Mouse (Mus musculus): ENCODE data around the gene Sema3b. TPM values are rescaled to one million over a fixed set of nuclear protein-coding genes. Genes with fewer than 3 reads are reported as not detected.

Sema3b gene
- total RNA-seq, 2 experiments from 2014 or later = 15.0 to 17.8 TPM

DNA sequence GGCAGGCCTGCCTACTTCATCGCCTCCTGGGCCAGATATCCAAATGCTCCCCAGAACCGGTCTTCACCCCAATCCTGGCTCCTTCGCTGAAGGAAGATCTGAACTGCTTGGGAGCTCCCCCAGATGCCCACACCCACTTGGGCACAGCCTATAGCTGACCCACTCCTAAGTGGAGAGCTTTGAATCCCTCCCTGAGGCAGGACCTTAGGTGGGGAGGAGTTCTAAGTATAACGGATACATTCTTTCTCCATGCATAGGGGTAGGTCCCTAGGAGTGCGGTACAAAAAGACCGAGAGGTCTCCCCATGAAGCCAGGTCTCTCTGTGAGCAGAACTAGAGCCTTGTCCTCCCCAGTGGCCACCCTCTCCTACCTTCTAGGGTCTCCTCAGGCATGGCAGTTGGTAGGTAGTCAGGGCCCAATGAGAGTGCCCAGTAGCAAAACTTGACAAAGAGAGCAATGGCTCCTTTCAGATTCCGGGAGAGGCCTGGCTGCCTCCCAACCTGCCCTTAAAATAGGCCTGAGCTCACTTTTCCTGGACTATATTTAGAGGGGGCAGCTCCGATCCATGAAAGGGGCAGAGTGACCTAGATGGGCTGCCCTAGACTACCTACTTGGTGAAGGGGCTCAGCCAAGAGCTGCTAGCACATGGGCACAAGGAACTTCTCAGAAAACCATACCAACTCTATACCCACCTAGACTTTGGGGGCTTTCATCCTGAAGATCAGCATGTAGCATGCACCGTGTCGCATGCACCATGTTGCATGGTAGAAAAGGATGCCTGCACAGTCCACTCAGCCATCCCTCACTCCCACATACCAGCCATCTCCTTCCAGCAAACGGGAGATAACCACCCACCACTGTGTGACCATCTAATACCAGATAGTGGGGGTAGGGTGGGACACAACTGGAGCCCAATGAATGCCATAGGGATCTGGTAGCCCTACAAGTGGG lies 12.1 kb downstream of the Sema3b start:
- intact Hi-C loops (cut with DNase I) = no loop called here
- DNase-seq (ENCODE audit: low spot score) = peak; percentile 59

DNA sequence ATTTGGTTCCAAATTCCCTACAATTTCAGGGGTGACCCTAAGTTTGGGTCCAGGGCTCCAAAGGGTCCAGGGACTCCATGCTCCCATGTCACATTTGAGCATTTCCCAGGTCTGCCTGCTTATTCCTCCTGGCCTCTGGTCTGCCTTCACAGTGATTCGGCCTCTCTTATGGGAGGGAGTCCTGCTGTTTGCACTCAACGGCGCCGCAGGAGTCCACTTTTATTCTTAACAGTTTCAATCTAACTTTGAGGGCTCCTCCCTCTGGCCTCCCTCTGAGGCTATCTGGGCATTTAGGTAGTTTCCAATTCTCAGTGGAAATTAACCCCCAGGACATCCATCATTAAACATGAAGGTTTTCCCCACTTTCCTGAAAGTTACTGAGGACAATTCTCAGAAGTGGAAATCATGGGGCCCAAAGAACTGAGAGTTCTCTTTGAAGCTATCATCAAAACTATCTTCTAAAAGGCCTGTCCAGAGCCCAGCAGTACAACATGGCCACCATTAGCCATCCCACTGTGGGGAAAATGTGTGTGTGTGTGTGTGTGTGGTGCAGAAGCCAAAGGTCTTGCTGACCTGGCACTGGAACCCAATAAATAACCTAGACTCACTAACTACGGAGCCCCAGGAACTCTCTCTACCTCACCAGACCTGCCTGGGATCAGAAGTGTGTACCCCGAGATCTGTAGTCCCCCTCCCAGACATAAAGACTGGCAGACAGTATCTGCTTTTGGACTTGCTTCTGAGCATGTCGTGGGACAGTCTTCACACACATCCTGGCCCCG lies 14.6 kb downstream of the Sema3b start:
- intact Hi-C loops (cut with DNase I) = no loop called here

DNA sequence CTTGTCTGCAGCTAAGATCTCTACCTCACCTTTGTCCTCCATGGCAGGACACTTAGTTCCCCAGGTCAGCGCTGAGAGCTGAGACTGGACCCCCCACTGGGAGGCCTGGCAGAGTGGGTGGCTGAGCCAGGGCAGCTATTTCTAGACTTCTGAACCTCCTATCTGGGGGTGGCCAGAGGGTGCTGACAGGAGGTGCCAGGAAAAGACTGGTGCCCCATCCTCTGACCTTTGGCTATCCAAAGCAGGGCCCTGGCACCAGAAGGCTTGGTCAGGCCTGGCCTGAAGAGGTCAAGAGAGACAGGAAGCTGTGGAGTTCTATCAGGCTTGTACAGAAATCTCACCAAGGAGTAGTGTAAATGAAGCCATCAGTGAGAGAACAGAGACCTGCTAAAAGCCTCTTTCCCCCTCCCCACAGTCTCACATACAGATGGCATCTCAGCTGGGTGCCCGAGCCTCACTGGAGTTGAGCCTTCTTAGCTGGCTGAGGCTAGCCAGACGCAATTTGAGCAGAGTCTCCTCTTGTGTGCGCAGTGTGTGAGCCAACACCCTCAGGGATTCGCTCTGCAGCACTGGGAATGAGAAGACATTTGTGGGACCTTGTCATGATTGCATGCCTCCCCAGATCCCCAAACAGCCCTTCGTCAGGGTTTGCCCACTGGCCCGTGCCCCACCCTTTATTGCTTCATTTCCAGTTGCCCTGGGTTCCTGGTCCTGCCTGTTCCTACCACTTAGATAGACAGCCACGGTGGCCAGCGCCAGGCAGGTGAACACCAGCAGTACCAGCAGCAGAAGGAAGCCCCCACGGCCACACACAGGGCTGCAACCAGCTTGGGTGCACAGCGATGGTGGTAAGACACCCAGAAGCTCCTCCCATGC lies 15.7 kb downstream of the Sema3b start:
- intact Hi-C loops (cut with DNase I) = no loop called here
- DNase-seq (ENCODE audit: low spot score) = no peak

More for the DNA sequence above, 14.6 kb downstream of the Sema3b start:
- DNase-seq (ENCODE audit: low spot score) = no peak

DNA sequence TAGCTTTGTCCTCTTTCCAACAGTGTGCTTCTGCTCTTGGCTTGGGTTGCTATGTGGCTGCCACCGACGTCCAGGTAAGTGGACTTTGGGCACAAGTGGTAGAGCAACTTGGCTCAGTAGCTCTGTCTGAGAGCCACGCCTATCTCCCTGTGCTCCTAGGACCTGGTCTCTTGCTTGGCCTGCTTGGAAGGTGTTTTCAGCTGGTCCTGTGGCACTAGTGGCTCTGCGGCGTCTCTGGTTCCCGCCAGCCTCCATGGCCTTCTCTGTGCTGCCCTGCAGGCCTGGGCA lies 18.3 kb downstream of the Sema3b start:
- intact Hi-C loops (cut with DNase I) = no loop called here
- no peak for DNase-seq (ENCODE audit: low spot score)

DNA sequence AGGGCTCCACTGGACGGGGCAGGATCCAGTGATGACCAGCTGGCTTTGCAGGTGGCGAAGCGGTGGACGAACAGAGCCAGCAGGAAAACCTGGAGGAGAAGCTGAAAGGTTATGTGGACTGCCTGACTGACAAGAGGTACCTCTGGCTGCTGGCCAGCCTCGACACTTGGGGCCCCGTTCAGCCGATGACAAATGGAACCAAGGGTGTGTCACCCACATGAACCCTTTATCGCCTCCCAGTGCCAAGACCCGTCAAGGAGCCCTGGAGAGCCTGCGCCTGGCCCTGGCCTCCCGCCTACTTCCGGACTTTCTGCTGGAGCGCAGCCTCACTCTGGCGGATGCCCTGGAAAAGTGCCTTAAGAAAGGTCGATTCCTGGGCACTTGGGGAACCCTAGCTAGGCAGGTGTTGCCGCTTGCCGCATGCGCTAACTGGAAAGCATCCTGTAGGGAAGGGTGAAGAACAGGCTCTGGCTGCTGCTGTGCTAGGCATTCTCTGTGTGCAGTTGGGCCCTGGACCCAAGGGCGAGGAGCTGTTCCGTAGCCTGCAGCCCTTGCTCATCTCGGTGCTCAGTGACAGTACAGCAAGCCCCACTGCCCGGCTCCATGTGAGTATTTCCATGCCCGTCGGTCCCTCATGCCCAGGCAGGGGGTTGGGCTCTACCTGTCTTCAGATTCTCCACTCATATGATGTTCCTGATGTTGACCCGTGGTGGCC lies 18.8 kb downstream of the Sema3b start:
- intact Hi-C loops (cut with DNase I) = no loop called here
- DNase-seq (ENCODE audit: low spot score) = no peak

DNA sequence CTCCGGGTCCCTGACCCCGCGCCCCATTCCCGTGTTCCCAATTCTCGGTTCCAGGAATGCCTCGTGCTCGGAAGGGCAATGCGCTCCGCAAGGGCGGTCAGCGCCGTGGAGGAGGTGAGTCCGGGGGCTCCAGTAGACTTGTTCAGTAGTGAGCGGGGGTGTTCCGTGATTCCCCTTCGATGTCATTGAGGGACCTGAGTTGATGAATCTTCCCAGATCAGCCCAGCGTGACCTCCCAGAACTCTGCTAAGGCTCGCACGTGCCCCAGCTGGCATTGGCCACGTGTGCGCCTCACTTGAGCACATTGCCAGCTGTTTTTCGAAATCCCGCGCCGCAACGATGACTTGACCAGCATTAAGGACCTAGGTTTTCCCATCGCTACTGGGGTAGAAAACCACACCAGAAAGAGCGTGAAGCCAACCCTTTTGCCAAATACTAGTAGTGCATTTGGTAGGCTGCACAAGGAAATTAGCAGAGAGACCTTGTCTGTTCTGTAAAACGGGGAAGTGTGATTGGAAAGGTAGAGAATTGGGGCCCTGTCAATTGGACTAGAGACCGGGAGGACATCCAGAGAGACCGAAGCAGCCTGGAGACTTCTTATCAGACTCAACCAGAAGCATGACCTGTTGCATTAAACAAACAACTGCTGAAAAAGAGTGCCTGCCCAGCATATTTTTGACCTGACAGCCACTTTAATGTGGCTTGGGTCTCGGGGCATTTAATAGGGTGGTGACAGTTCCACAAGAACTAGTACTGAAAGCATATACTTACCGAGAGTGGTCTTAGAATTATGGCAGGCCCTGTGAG lies 21.0 kb downstream of the Sema3b start:
- DNase-seq (ENCODE audit: low spot score) = no peak
- intact Hi-C loops (cut with DNase I) = no loop called here

DNA sequence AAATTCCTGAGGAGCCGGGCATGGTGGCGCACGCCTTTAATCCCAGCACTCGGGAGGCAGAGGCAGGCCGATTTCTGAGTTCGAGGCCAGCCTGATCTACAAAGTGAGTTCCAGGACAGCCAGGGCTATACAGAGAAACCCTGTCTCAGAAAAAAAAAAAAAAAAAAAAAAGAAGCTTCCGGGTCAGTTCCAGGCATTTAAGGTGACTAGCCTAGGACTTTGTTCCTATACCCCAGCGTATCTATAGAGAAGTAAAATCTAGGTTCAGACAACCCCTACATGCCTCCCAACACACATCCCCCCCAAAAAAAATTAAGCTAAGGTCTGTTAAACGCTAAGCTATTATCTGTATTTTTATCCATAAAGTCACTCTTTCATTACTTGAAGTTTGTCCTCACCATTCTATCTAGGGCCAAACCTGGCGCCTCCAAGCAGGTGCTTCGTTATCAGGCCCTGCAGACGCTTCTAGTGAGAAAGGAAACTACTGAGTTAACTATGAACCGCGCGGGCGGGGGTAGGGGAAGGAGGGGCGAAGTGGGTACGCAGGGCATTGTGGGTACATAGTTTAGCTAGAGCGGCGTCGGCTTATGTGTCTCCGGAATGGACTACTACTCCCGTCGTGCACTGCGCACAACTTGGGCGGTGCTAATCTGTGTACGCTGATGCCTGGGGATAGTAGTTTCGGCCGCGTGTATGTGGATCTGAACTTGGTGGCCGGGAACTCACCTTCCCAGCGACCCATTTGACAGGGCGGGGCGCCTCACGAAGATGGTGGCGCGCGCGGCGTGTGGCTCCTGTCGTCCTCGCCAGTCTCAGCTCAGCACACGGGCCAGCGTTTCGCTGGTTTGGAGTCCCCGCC lies 21.8 kb downstream of the Sema3b start, which contains the start of gene Ifrd2:
Ifrd2 (plus strand) TSS at position 669 of the 859 bp plus-strand sequence.
- DNase-seq (ENCODE audit: low spot score) = peak; percentile 98
- intact Hi-C loops (cut with DNase I) = no loop called here

DNA sequence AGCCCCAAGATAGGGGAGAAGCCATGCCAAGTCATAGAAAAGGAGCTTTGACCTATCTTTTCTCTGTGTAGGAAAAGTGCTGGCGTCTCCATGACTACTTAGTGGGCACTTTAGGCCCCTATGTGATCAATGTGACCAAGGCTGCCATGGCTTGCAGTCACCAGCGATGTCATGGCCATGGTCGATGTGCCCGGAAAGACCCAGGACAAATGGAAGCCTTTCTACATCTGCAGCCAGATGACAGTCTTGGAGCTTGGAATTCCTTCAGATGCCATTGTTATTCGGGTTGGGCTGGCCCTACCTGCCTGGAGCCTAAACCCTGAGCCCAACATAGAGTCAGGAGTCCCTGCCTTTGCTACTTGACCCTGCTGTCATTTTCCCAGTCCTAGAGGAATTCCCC lies 22.5 kb downstream of the Sema3b start:
- DNase-seq (ENCODE audit: low spot score) = no peak
- intact Hi-C loops (cut with DNase I) = no loop called here

DNA sequence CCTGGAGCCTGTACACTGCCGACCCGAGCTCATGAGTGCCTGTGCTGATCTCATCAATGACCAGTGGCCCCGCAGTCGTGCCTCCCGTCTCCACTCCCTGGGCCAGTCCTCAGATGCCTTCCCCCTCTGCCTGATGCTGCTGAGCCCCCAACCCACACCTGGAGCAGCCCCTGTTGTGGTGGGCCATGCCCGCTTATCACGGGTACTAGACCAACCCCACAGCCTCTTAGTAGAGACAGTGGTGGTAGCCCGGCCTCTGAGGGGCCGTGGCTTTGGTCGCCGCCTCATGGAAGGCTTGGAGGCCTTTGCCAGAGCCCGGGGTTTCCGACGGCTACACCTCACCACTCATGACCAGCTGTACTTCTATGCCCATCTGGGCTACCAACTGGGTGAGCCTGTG lies 25.9 kb downstream of the Sema3b start:
- no peak for DNase-seq (ENCODE audit: low spot score)
- intact Hi-C loops (cut with DNase I) = no loop called here

DNA sequence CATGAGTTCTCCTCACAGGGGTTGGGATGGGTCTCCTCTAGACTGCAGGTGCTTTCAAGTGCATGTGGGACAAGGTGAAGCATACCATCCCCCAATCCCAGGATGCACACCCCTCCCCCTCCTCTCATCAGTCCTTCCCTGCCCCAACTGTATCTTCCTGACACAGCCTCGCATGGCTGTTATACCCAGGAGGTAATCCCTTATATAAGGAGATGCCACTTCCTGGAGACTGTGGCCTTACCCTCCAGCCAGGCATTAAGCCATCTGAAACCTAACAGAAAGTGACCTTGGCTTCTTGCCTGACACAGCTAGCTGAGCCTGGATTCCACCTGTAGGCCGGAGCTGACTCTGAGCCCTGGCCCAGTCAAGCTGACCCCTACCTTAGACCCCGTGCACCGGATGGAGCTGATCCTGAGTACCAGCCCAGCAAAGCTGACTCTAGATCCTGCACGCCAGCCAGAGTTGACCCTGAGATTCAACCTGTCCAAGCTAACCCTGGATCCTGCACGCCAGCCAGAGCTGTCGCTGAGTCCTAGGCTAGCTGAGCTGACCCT lies 26.4 kb downstream of the Sema3b start:
- intact Hi-C loops (cut with DNase I) = no loop called here
- no peak for DNase-seq (ENCODE audit: low spot score)

DNA sequence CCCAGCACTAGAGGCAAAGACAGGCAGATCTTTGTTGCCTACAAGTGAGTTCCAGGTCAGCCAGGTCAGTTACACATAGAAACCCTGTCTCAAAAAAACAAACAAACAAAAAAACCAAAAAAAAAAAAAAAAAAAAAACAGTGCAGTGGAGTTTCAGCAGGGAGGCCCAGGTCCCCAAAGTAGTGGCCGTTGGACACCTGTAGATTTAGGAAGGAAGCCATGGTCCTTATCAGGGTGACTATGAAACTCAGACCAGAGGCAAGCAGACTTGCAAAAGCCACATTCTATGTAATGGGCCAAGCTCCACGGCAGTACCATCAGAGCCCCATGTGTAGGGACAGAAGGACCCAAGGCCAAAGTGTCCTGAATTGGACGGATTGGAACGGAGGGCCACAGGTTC lies 27.4 kb downstream of the Sema3b start:
- intact Hi-C loops (cut with DNase I) = no loop called here
- DNase-seq (ENCODE audit: low spot score) = no peak

DNA sequence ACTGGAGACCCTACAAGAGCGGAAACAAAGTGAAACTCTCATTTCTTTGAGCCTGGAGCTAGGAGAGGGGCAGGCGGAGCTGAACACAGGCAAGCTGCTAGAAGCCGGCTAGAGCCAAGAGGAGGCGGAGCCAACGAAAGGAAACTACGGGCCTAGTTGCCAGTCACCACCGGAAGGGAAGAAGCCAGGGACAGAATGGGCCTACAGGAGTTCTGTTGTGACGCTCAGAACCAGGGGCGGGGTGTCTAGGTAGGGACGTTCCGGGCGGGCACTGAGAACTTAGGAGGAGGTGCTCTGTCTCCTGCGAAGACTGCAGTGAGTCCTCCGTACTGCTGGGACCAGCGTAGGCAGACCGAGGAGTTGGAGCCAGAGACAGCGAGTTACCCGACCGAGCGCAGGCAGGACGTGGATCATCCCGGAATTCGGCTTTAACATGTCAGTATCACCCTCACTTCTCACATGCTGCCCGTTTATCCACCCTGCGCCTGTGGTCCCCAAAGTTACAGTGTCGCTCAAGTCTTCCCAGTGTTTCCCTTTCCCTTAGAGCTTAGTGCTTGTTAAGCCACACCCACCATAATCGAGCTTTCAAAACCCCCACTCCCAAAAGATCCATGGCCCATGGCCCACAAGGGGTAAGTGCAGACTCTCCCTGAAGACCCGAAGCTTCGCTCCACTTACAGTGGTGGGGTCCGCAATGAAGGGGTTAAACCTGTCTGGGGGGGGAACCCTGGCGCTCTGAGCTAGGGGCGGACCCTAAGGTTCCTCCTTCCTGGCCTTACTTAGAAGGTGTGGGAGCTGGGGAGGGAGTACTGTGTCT lies 28.3 kb downstream of the Sema3b start, which contains the start of gene Hyal3:
Hyal3 (plus strand) TSS at position 318 of the 817 bp plus-strand sequence.
- intact Hi-C loops (cut with DNase I) = no loop called here
- peak; percentile 87 for DNase-seq (ENCODE audit: low spot score)

DNA sequence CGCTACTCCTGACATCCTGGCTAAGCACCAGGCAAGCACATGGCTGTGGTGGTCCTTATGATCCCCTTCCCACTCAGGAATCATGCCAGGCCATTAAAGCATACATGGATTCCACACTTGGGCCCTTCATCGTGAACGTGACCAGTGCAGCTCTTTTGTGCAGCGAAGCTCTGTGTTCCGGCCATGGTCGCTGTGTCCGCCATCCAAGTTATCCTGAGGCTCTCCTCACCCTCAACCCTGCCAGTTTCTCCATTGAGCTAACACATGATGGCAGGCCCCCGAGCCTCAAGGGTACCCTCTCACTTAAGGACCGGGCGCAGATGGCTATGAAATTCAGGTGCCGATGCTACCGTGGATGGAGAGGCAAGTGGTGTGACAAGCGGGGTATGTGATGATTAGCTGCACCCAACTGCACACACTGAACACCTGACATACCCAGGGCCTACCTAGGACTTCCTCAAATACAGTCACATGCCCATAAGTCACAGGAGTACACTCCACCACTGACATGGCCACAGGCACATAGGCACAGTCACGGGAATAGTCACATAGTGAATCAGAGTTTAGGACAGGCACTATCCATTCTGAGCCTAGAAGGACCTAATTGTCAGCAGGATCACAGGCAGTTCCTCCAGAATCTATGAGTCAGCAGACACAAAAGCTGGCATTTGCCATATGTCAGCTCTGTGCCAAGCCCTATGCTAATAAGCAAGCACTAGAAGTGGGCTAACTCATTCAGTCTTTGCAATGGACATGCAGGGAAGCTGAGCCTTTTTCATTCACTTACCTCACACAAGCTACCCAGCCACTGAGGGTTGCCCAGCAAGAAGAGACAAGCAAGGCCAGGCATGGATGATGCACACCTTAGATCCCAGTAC lies 29.8 kb downstream of the Sema3b start:
- DNase-seq (ENCODE audit: low spot score) = no peak
- intact Hi-C loops (cut with DNase I) = no loop called here

DNA sequence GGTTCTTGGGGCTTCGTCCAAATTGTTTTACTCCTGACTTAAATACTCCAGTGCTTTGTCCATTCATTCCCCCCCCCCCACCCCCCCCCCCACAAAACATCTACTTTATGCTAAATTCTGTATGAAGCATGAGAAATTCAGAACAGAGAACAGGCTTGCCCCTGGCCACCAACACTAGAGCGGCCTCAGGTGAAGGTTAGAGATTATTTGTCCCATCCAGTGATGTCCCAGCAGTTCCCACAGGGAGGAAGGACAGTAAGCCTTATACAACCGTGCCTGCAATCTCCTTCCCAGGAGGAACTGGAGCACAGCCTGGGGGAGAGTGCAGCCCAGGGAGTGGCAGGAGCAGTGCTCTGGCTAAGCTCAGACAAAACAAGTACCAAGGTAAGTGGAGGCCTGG lies 30.4 kb downstream of the Sema3b start, which contains the start of gene Naa80:
Naa80 (plus strand) TSS at position 301 of the 400 bp plus-strand sequence.
- intact Hi-C loops (cut with DNase I) = no loop called here
- DNase-seq (ENCODE audit: low spot score) = no peak

DNA sequence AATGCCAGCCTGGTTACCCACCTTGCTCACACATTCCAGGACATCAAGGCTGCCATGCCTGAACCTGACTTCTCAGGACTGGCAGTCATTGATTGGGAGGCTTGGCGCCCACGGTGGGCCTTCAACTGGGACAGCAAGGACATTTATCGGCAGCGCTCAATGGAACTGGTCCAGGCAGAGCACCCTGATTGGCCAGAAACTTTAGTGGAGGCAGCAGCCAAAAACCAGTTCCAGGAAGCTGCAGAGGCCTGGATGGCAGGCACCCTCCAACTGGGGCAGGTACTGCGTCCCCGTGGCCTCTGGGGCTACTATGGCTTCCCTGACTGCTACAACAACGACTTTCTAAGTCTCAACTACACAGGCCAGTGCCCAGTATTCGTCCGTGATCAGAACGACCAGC lies 31.2 kb downstream of the Sema3b start:
- intact Hi-C loops (cut with DNase I) = no loop called here
- no peak for DNase-seq (ENCODE audit: low spot score)
